Mouse (Mus musculus) myocyte (in vitro differentiated cells): ENCODE results near the gene Zbtb20.

ENCODE experiments used
- CEBPB ChIP-seq: IDR thresholded peaks from 2 replicates; pipeline ENCODE4 v1.6.1; 2011; ENCODE audit warnings: mild to moderate bottlenecking, moderate library complexity; ENCODE audit not compliant: poor library complexity, insufficient read depth, severe bottlenecking
- MAX ChIP-seq: IDR thresholded peaks from one replicate; pipeline ENCODE4 v1.6.1; 2011; ENCODE audit warnings: low read depth, mild to moderate bottlenecking, control low read depth
- POLR2A ChIP-seq: IDR thresholded peaks from one replicate; pipeline ENCODE4 v1.6.1; 2011; ENCODE audit warnings: low read depth, mild to moderate bottlenecking, control low read depth, moderate library complexity; ENCODE audit not compliant: insufficient read length
- REST ChIP-seq: IDR thresholded peaks from one replicate; pipeline ENCODE4 v1.6.1; 2011; ENCODE audit warnings: mild to moderate bottlenecking, control low read depth, moderate library complexity; ENCODE audit not compliant: insufficient read depth, insufficient read length
- TCF12 ChIP-seq: IDR thresholded peaks from one replicate; pipeline ENCODE4 v1.6.1; 2011; ENCODE audit warnings: mild to moderate bottlenecking, control low read depth; ENCODE audit not compliant: poor library complexity, insufficient read depth, severe bottlenecking
- USF1 ChIP-seq: IDR thresholded peaks from one replicate; pipeline ENCODE4 v1.6.1; 2011; ENCODE audit warnings: low read depth, mild to moderate bottlenecking, control low read depth, moderate library complexity

DNA sequence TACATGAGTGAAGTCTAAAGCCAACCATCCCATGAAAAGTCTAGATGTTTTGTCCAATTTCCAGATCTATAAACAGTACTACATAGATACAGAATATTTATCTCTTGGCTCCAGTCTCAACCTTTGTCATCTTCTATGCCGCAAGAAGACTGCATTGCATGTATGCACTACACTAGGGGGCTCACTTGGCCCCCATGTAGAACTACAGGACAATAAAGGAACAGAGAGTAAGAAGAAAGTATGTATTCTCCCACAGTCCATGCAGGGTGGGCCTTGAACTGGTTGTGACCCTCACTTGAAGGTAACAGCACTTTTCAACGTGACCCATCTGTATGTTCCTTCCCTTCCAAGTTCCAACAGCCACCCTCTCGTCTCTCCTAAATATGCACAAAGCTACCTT lies 778.6 kb downstream of the Zbtb20 start:
- no peak for TF ChIP-seq USF1
- no peak for TF ChIP-seq POLR2A
- no peak for TF ChIP-seq REST
- no peak for TF ChIP-seq MAX
- no peak for TF ChIP-seq TCF12
- no peak for TF ChIP-seq CEBPB
